Comparison of ENCODE assay signal across 24 mouse cellular contexts in the genomic region with DNA sequence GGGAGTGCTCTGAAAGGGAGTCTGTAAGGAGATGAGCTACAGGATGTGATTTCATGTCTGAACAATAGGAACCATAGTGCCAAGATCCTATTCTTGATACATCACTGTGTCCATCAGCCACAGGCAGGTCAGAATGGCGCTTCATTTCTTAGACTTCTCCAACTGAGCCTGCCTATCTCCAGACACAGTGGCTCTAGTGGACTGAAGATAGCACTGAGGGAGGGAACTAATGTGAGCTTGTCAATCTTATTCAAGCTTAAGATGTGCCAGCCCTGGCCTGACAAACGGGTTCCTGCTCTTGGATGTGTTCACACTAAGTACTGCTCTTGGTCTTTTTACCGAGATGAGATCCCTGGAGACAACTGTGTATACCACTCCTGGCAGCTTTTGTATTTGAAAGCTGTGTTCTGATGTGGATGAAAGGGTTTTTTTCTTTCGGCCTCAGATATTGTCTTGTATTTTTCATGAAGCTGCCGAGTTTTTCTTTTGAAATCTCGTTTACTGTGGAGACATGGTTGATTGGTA. TPM values are rescaled to one million over a fixed set of nuclear protein-coding genes. Genes with fewer than 3 reads are reported as not detected.
DNase-seq lines count a peak whose midpoint lies in the region; ATAC-seq and TF ChIP-seq lines count a peak whose summit lies in the region.
"Had no signal": no experiment of that assay in that cellular context is flagged by ENCODE, and none has a peak within 500 bp of the region (broad histone marks: within the 10 kb centered on the region; RNA-seq: fewer than 3 reads in every experiment).

No protein-coding gene starts in this region.

- TF ChIP-seq CTCF in midbrain, postnatal 0 days (IDR thresholded peaks at IDR 0.05): no peak

- no peaks in the 10 kb centered on the region for H3K27me3 ChIP-seq in midbrain, embryonic 13.5 days
- H3K27me3 ChIP-seq in midbrain, postnatal 0 days (ENCODE audit: insufficient read depth, low read length): no peaks in the 10 kb centered on the region
- H3K27me3 ChIP-seq in midbrain, embryonic 16.5 days (ENCODE audit: control insufficient read depth, insufficient read depth, low read depth, low read length): no peaks in the 10 kb centered on the region
- H3K27me3 ChIP-seq: CH12.LX; embryonic facial prominence, embryonic 12.5 days; embryonic facial prominence, embryonic 15.5 days; forebrain, embryonic 15.5 days; heart, embryonic 13.5 days; hindbrain, embryonic 12.5 days; hindbrain, embryonic 15.5 days had no signal

- no peak overlapping the region for H3K4me3 ChIP-seq in midbrain, embryonic 13.5 days (replicated peaks)
- no peak overlapping the region for H3K4me3 ChIP-seq in midbrain, postnatal 0 days (ENCODE audit: low read depth, low read length)
- no peak overlapping the region for H3K4me3 ChIP-seq in midbrain, embryonic 16.5 days (ENCODE audit: low read depth, low read length)
- H3K4me3 ChIP-seq: embryonic facial prominence, embryonic 12.5 days; embryonic facial prominence, embryonic 15.5 days; forebrain, embryonic 15.5 days; heart, adult 2 months; heart, embryonic 10.5 days; heart, embryonic 13.5 days; hindbrain, embryonic 12.5 days; hindbrain, embryonic 15.5 days had no signal

- no peak overlapping the region for H3K9ac ChIP-seq in midbrain, embryonic 13.5 days (replicated peaks)
- no peak overlapping the region for H3K9ac ChIP-seq in midbrain, postnatal 0 days (replicated peaks; ENCODE audit: low read length, poor library complexity, severe bottlenecking)
- no peak overlapping the region for H3K9ac ChIP-seq in midbrain, embryonic 16.5 days (ENCODE audit: low read depth, low read length)
- H3K9ac ChIP-seq: embryonic facial prominence, embryonic 12.5 days; embryonic facial prominence, embryonic 15.5 days; forebrain, embryonic 15.5 days; heart, embryonic 13.5 days; hindbrain, embryonic 12.5 days; hindbrain, embryonic 15.5 days had no signal

- no peaks in the 10 kb centered on the region for H3K36me3 ChIP-seq in midbrain, embryonic 13.5 days
- H3K36me3 ChIP-seq in midbrain, postnatal 0 days (ENCODE audit: insufficient read depth, low read length): no peaks in the 10 kb centered on the region
- H3K36me3 ChIP-seq in midbrain, embryonic 16.5 days (ENCODE audit: control insufficient read depth, insufficient read depth, low read length): no peaks in the 10 kb centered on the region
- H3K36me3 ChIP-seq: embryonic facial prominence, embryonic 12.5 days; embryonic facial prominence, embryonic 15.5 days; forebrain, embryonic 15.5 days; G1E; heart, embryonic 10.5 days; heart, embryonic 13.5 days; hindbrain, embryonic 12.5 days; hindbrain, embryonic 15.5 days had no signal

- no peaks in the 10 kb centered on the region for H3K4me1 ChIP-seq in midbrain, embryonic 13.5 days (replicated peaks)
- H3K4me1 ChIP-seq in midbrain, postnatal 0 days (ENCODE audit: insufficient read depth, low read length): no peaks in the 10 kb centered on the region
- H3K4me1 ChIP-seq in midbrain, embryonic 16.5 days (ENCODE audit: control insufficient read depth, insufficient read depth, low read length): no peaks in the 10 kb centered on the region
- H3K4me1 ChIP-seq: embryonic facial prominence, embryonic 12.5 days; embryonic facial prominence, embryonic 15.5 days; forebrain, embryonic 15.5 days; heart, embryonic 10.5 days; heart, embryonic 13.5 days; hindbrain, embryonic 12.5 days; hindbrain, embryonic 15.5 days had no signal

- no peak overlapping the region for H3K4me2 ChIP-seq in midbrain, embryonic 13.5 days (replicated peaks)
- H3K4me2 ChIP-seq in midbrain, postnatal 0 days (ENCODE audit: low read depth, low read length, poor library complexity, severe bottlenecking): no peak overlapping the region
- no peak overlapping the region for H3K4me2 ChIP-seq in midbrain, embryonic 16.5 days (ENCODE audit: low read length)
- H3K4me2 ChIP-seq: embryonic facial prominence, embryonic 12.5 days; embryonic facial prominence, embryonic 15.5 days; forebrain, embryonic 15.5 days; heart, embryonic 13.5 days; hindbrain, embryonic 12.5 days; hindbrain, embryonic 15.5 days had no signal

- no peaks in the 10 kb centered on the region for H3K9me3 ChIP-seq in midbrain, embryonic 13.5 days
- no peaks in the 10 kb centered on the region for H3K9me3 ChIP-seq in midbrain, postnatal 0 days (ENCODE audit: low read length)
- no peaks in the 10 kb centered on the region for H3K9me3 ChIP-seq in midbrain, embryonic 16.5 days (replicated peaks; ENCODE audit: control insufficient read depth, low read length, poor library complexity, severe bottlenecking)
- H3K9me3 ChIP-seq: embryonic facial prominence, embryonic 12.5 days; embryonic facial prominence, embryonic 15.5 days; forebrain, embryonic 15.5 days; G1E; heart, embryonic 10.5 days; heart, embryonic 13.5 days; hindbrain, embryonic 12.5 days; hindbrain, embryonic 15.5 days had no signal

- H3K27ac ChIP-seq in midbrain, embryonic 13.5 days: no peak overlapping the region
- H3K27ac ChIP-seq in midbrain, postnatal 0 days (ENCODE audit: low read depth, low read length): no peak overlapping the region
- H3K27ac ChIP-seq in midbrain, embryonic 16.5 days (ENCODE audit: low read length): no peak overlapping the region
- H3K27ac ChIP-seq: embryonic facial prominence, embryonic 12.5 days; embryonic facial prominence, embryonic 15.5 days; forebrain, embryonic 15.5 days; heart, adult 2 months; heart, embryonic 10.5 days; heart, embryonic 13.5 days; hindbrain, embryonic 12.5 days; hindbrain, embryonic 15.5 days had no signal

- no peak for DNase-seq in midbrain, postnatal 0 days (ENCODE audit: low spot score)
- DNase-seq in retina, postnatal 1 day: peak; percentile 28
- DNase-seq in retina, embryonic 14.5 days (ENCODE audit: low spot score): no peak
- DNase-seq: adrenal gland, adult 8-10 months; adrenal gland, postnatal 25 days; B cell, adult 2 months; cerebellum, adult 2 months; cerebellum, adult 9-11 months; cerebellum, postnatal 25 days; gastrocnemius, postnatal 25 days; heart, adult 2 months; heart, postnatal 14 days had no signal

- peak; percentile 24; the same call in 1 of the 2 replicates for ATAC-seq in midbrain, embryonic 13.5 days
- no peak for ATAC-seq in midbrain, postnatal 0 days (ENCODE audit: low FRiP score)
- ATAC-seq in midbrain, embryonic 16.5 days: peak; percentile 73
- no peak for ATAC-seq in activated CD4-positive, CD25-positive, alpha-beta regulatory T cell, adult 4 months
- ATAC-seq: forebrain, embryonic 15.5 days had no signal

- 57% methylated on average over 6 of the region's 6 CpGs for WGBS in midbrain, embryonic 13.5 days
- 42% methylated on average over 6 of the region's 6 CpGs for WGBS in midbrain, postnatal 0 days
- 52% methylated on average over 6 of the region's 6 CpGs for WGBS in midbrain, embryonic 16.5 days

RNA-seq across cellular contexts. Expression of a gene that starts 54.5 kb away (rescaled TPM):
- polyA plus RNA-seq in midbrain, embryonic 13.5 days (2015; fragmentation: Nextera tagmentation; extraction: Ambion mirVana): 0.09 and 0.27 TPM in 2 replicates
- not detected in 2 replicates for total RNA-seq in midbrain, postnatal 0 days (2014; rRNA removed)
- polyA plus RNA-seq in midbrain, postnatal 0 days (2015; fragmentation: Nextera tagmentation; extraction: Ambion mirVana): not detected in 2 replicates
- polyA plus RNA-seq in midbrain, embryonic 16.5 days (2015; fragmentation: Nextera tagmentation; extraction: Ambion mirVana): 0.11 TPM in 1 of 2 replicates, not detected in the other
- polyA plus RNA-seq in activated CD4-positive, CD25-positive, alpha-beta regulatory T cell, adult 4 months (2017; shearing (Covaris generic)): 1 to 10 TPM; 1.6 to 2.5 TPM
- total RNA-seq: G1E had no signal
- polyA plus RNA-seq: forebrain, embryonic 15.5 days; G1E; hindbrain, embryonic 12.5 days; hindbrain, embryonic 15.5 days had no signal

RNA-seq across cellular contexts. Expression of a gene that starts 59.8 kb away (rescaled TPM):
- 76.6 and 81.2 TPM in 2 replicates for polyA plus RNA-seq in midbrain, embryonic 13.5 days (2015; fragmentation: Nextera tagmentation; extraction: Ambion mirVana)
- total RNA-seq in midbrain, postnatal 0 days (2014; rRNA removed): 48.8 and 59.2 TPM in 2 replicates
- polyA plus RNA-seq in midbrain, postnatal 0 days (2015; fragmentation: Nextera tagmentation; extraction: Ambion mirVana): 95.0 and 102 TPM in 2 replicates
- polyA plus RNA-seq in midbrain, embryonic 16.5 days (2015; fragmentation: Nextera tagmentation; extraction: Ambion mirVana): 88.9 and 91.9 TPM in 2 replicates
- 10 to 100 TPM; 50.5 to 80.4 TPM for polyA plus RNA-seq in activated CD4-positive, CD25-positive, alpha-beta regulatory T cell, adult 4 months (2017; shearing (Covaris generic))

Comparison
In these comparisons a context has a peak if more than half of its experiments do, and no peak if none do; other contexts are left out.
1. ATAC-seq: peak in midbrain, embryonic 13.5 days (single experiment) and midbrain, embryonic 16.5 days (single experiment); none in midbrain, postnatal 0 days (single experiment) and activated CD4-positive, CD25-positive, alpha-beta regulatory T cell, adult 4 months (single experiment).